Mouse (Mus musculus) CD4-positive helper T cell, adult 2 months (primary cell): ENCODE results near the gene Prkcb.
A peak's percentile ranks its signal among the peaks of the same experiment; 100 is the strongest.

Source experiments
- DNase-seq: peaks from one replicate; pipeline ENCODE4 v3.0.0-alpha.2; 2012; ENCODE audit warnings: low read depth, missing footprints, low spot score

Prkcb gene

GRCm38 (mm10) chr7:122367303-122368007 is 78.9 kb downstream of the Prkcb start:
- no peak for DNase-seq

- no peak for DNase-seq
These were observed 81.9 kb downstream of the Prkcb start for GRCm38 (mm10) chr7:122370488-122370887.

- no peak for DNase-seq
These were observed 83.4 kb downstream of the Prkcb start for GRCm38 (mm10) chr7:122371947-122372346.

- DNase-seq = no peak
These were observed 83.8 kb downstream of the Prkcb start for GRCm38 (mm10) chr7:122372349-122372748.

GRCm38 (mm10) chr7:122376845-122377244 is 88.3 kb downstream of the Prkcb start:
- no peak for DNase-seq

- DNase-seq = no peak
These were observed 89.4 kb downstream of the Prkcb start for GRCm38 (mm10) chr7:122377967-122378366.

- peak; percentile 35 for DNase-seq
These were observed 89.9 kb downstream of the Prkcb start for GRCm38 (mm10) chr7:122378473-122378872.

GRCm38 (mm10) chr7:122379292-122379691 is 90.7 kb downstream of the Prkcb start:
- DNase-seq = no peak

- DNase-seq = no peak
These were observed 92.0 kb downstream of the Prkcb start for GRCm38 (mm10) chr7:122380336-122381130.

GRCm38 (mm10) chr7:122381560-122381959 is 93.0 kb downstream of the Prkcb start:
- no peak for DNase-seq

GRCm38 (mm10) chr7:122383260-122383659 is 94.7 kb downstream of the Prkcb start:
- DNase-seq = no peak

GRCm38 (mm10) chr7:122384891-122385290 is 96.3 kb downstream of the Prkcb start:
- DNase-seq = no peak

- DNase-seq = no peak
These were observed 98.0 kb downstream of the Prkcb start for GRCm38 (mm10) chr7:122386567-122386966.

- peak; percentile 51 for DNase-seq
These were observed 99.3 kb downstream of the Prkcb start for GRCm38 (mm10) chr7:122387896-122388295.

- DNase-seq = no peak
These were observed 100.3 kb downstream of the Prkcb start for GRCm38 (mm10) chr7:122388858-122389257.

GRCm38 (mm10) chr7:122389633-122390032 is 101.1 kb downstream of the Prkcb start:
- no peak for DNase-seq

GRCm38 (mm10) chr7:122390200-122390599 is 101.6 kb downstream of the Prkcb start:
- DNase-seq = peak; percentile 52

GRCm38 (mm10) chr7:122390683-122391082 is 102.1 kb downstream of the Prkcb start:
- DNase-seq = no peak

- no peak for DNase-seq
These were observed 102.8 kb downstream of the Prkcb start for GRCm38 (mm10) chr7:122391382-122391781.

GRCm38 (mm10) chr7:122393964-122394363 is 105.4 kb downstream of the Prkcb start:
- DNase-seq = no peak

GRCm38 (mm10) chr7:122395159-122395975 is 106.8 kb downstream of the Prkcb start:
- no peak for DNase-seq

GRCm38 (mm10) chr7:122395976-122396315 is 107.4 kb downstream of the Prkcb start:
- DNase-seq = no peak
